Mouse (Mus musculus): ENCODE measurements around the gene Rps6ka2.
"Not testable (repeated sequence)": the region's sequence is repeated elsewhere in the genome, so short reads cannot be mapped to it uniquely, and the experiment has no call there.

The Rps6ka2 gene

DNA sequence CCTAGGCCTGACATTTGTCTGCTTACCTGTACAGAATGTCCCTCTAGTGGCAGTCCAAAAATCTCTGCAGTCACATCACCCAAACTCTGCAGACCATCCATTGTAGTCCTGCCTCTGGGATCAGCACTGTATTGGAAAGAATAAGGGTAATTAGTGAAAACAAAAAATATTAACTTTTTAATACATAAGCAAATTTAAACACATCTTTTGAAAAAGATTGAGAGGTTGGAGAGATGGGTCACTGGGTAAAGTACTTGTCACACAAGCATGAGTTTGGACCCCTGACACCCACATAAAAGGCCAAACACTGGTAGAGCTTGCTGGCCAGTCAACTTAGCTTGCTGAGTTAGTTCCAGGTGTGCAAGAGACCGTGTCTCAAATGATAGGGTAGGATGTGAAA lies 182.7 kb downstream of the Rps6ka2 start, which contains the start of gene Ttll2:
Ttll2 (minus strand) TSS at position 101 of the 400 bp plus-strand sequence.
- not testable (repeated sequence) for DNase-seq (ENCODE audit: low read depth, low spot score)
